Mouse (Mus musculus): ENCODE results near the gene Cdkl2. TPM values are rescaled to one million over a fixed set of nuclear protein-coding genes. Genes with fewer than 3 reads are reported as not detected.

Cdkl2 gene
- 3.4 and 3.8 TPM in 2 replicates for polyA plus RNA-seq (2012; rRNA removed)

DNA sequence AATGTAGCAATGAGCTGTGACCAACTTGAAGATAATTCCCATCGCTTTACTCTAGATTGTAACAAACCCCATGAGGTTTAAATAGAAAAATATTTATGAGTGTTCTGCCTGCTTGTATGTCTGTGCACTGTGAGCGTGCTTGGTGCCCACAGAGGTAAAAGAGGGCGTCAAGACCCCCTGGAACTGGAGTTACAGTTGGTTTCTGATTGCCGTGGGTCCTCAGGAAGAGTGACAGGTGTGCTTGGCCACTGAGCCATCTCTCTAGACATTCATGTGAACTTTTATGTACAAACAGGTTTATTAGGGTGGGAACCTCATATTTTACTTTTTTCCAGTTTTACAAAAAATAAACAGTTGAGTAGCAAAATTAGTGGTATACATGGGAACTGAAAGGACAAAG lies at the start of gene Cdkl2:
Cdkl2 (minus strand) TSS at position 101 of the 400 bp plus-strand sequence.
- no peak for DNase-seq
- H3K4me1 ChIP-seq (ENCODE audit: control insufficient read depth, insufficient read depth, low read length), result peaks cover 2% of the 10 kb centered on the region
- TF ChIP-seq CTCF (IDR thresholded peaks at IDR 0.05; ENCODE audit: insufficient read depth, low read length) (no peak), POLR2A (IDR thresholded peaks at IDR 0.05; ENCODE audit: borderline replicate concordance, extremely low read depth, low read depth, low read length) (no peak)
- 70% methylated on average over 4 of the region's 4 CpGs for WGBS
- H3K4me3 ChIP-seq (replicated peaks; ENCODE audit: extremely low read depth, low read depth, low read length), result peak within 1 kb of the TSS; percentile 80

DNA sequence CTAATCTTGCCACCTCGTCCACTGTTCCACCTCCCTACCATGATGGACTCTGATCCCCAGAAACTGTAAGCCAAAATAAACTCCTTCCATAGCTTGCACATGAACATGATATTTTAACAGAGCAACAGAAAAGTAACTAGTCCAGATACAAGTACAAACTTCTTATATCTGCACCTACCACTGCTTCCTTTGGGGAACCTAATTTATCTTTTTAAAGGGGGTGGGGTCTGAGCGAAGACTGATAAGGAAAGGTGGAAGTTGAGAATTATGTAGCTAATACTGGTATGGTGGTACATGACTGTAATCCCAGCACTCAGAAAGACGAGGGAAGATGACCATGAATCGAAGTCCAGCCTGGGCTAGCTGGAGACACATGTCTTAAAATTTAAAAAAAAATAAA lies 43.8 kb upstream of the Cdkl2 start:
- H3K4me3 ChIP-seq (replicated peaks; ENCODE audit: extremely low read depth, low read depth, low read length), result no peak overlapping the region
- no peak for DNase-seq
- WGBS, result 92% methylated on average over 4 of the region's 4 CpGs
- TF ChIP-seq CTCF (IDR thresholded peaks at IDR 0.05; ENCODE audit: insufficient read depth, low read length) (no peak), POLR2A (IDR thresholded peaks at IDR 0.05; ENCODE audit: borderline replicate concordance, extremely low read depth, low read depth, low read length) (no peak)
- H3K4me1 ChIP-seq (ENCODE audit: control insufficient read depth, insufficient read depth, low read length), result no peaks in the 10 kb centered on the region

DNA sequence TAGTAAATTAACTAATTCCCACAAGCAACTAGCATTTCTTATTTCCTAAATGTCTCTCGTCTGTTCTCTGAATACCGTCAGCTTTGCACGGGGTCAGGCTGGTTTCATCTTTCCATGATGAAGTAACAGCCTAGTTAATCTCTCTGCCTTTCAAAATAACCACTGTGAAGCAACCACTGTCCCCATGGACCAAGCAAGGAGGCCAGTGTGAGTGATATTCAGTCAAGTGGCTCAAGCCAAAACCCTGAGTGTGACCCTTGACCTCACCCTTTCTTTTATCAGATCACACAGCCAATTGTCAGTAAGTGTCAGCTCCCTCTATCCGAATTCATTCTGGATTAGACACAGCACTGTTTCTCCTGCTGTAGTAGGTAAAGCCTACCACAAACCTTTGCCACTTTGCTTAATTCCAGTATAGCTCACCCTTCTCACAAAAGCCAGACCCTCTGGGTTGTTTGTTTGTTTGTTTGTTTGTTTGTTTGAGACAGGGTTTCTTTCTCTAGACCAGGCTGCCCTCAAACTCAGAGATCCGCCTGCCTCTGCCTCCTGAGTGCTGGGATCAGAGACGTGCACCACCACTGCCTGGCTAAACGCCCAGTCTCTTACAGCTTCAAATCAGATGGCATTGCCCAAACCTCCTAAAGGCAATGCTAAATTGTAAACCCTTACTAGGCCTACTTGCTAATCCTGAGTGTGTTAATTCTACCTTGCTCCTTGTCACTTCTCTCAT lies 42.3 kb upstream of the Cdkl2 start:
- H3K4me1 ChIP-seq (ENCODE audit: control insufficient read depth, insufficient read depth, low read length), result peaks cover 8% of the 10 kb centered on the region
- H3K4me3 ChIP-seq (replicated peaks; ENCODE audit: extremely low read depth, low read depth, low read length), result no peak overlapping the region
- DNase-seq, result no peak
- no peak for TF ChIP-seq POLR2A (IDR thresholded peaks at IDR 0.05; ENCODE audit: borderline replicate concordance, extremely low read depth, low read depth, low read length)
- TF ChIP-seq CTCF (IDR thresholded peaks at IDR 0.05; ENCODE audit: insufficient read depth, low read length), result no peak
- WGBS, result 81% methylated on average over 7 of the region's 7 CpGs

- WGBS, result 75% methylated on average over 4 of the region's 4 CpGs
- DNase-seq, result no peak
- Histone ChIP-seq H3K4me3 (replicated peaks; ENCODE audit: extremely low read depth, low read depth, low read length) (no peak overlapping the region), H3K4me1 (ENCODE audit: control insufficient read depth, insufficient read depth, low read length) (peaks cover 8% of the 10 kb centered on the region)
- TF ChIP-seq CTCF (IDR thresholded peaks at IDR 0.05; ENCODE audit: insufficient read depth, low read length) (no peak), POLR2A (IDR thresholded peaks at IDR 0.05; ENCODE audit: borderline replicate concordance, extremely low read depth, low read depth, low read length) (no peak)
Observed at GRCm38 (mm10) chr5:92085246-92085645, 41.6 kb upstream of the Cdkl2 start.

GRCm38 (mm10) chr5:92083417-92084038 lies 39.8 kb upstream of the Cdkl2 start, which contains the start of gene G3bp2:
G3bp2 (minus strand) TSS chr5:92083719.
- Histone ChIP-seq H3K4me1 (ENCODE audit: control insufficient read depth, insufficient read depth, low read length) (peaks cover 10% of the 10 kb centered on the region), H3K4me3 (replicated peaks; ENCODE audit: extremely low read depth, low read depth, low read length) (peak within 1 kb of the TSS; percentile 98)
- DNase-seq, result peak; percentile 97
- under 1% methylated on average over 65 of the region's 65 CpGs for WGBS
- TF ChIP-seq POLR2A (IDR thresholded peaks at IDR 0.05; ENCODE audit: borderline replicate concordance, extremely low read depth, low read depth, low read length) (peak; percentile 64; the same call in 1 of the 2 replicates), CTCF (IDR thresholded peaks at IDR 0.05; ENCODE audit: insufficient read depth, low read length) (no peak)

DNA sequence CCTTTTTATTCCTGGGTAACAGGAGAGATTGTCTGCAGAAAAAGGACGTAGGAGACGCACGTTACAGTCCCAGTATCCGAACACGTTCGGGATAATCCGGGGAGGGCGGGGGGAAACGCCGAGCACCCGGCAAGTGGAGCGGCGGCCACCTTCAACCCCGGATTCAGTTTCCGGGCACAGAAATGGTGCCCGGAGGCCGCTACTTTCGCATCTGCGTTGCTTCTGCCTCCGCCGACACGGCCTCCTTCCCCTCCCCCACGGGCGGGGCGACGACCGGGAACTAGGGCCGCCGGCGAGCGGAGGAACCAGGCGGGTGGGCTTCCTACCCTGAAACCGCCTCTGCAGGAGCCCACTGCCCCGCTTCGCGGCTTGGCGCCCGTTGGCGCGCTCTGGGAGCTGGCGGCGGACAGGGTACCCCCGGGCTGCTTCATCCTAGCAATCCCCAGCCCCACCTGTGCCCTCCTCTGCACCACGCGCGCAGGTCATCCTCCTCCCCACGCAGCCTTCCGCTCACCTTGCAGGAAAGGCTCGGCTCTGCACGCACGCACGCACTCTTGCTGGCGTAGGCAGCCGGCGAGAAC lies 39.2 kb upstream of the Cdkl2 start:
- TF ChIP-seq CTCF (IDR thresholded peaks at IDR 0.05; ENCODE audit: insufficient read depth, low read length) (no peak), POLR2A (IDR thresholded peaks at IDR 0.05; ENCODE audit: borderline replicate concordance, extremely low read depth, low read depth, low read length) (0 out of 2 replicates have a peak, but pooled peaks have one; percentile 34)
- H3K4me1 ChIP-seq (ENCODE audit: control insufficient read depth, insufficient read depth, low read length), result peaks cover 10% of the 10 kb centered on the region
- DNase-seq, result no peak
- WGBS, result under 1% methylated on average over 55 of the region's 55 CpGs
- peak overlapping the region; percentile 98 for H3K4me3 ChIP-seq (replicated peaks; ENCODE audit: extremely low read depth, low read depth, low read length)

- 60% methylated on average over 3 of the region's 3 CpGs for whole genome bisulfite sequencing
- TF ChIP-seq CTCF (IDR thresholded peaks at IDR 0.05; ENCODE audit: insufficient read depth, low read length) (no peak), POLR2A (IDR thresholded peaks at IDR 0.05; ENCODE audit: borderline replicate concordance, extremely low read depth, low read depth, low read length) (no peak)
- H3K4me1 ChIP-seq (ENCODE audit: control insufficient read depth, insufficient read depth, low read length), result peaks cover 10% of the 10 kb centered on the region
- no peak overlapping the region for H3K4me3 ChIP-seq (replicated peaks; ENCODE audit: extremely low read depth, low read depth, low read length)
- DNase-seq, result no peak
Observed at GRCm38 (mm10) chr5:92081326-92081725, 37.6 kb upstream of the Cdkl2 start.

DNA sequence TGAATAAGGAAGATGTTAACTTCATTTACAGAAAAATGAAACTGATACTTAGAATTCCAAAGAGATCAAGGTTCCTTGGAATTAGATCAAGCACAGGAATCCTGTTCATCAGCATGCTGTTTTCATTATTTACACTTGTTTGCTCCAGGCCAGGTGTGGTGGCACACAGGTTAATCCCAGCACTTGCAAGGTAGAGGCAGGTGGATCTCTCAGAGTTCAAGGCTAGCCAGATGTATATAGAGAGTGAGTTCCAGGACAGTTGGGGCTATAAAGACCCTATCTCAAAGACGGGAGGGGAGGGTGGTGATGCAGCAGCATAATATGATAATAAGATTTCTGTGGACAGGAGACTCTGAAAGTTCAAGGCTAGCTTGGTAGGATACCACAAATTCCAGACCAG lies 36.7 kb upstream of the Cdkl2 start:
- no peak for DNase-seq
- Histone ChIP-seq H3K4me3 (replicated peaks; ENCODE audit: extremely low read depth, low read depth, low read length) (no peak overlapping the region), H3K4me1 (ENCODE audit: control insufficient read depth, insufficient read depth, low read length) (peaks cover 10% of the 10 kb centered on the region)
- 66% methylated on average over 1 of the region's 1 CpGs for WGBS
- no peak for TF ChIP-seq POLR2A (IDR thresholded peaks at IDR 0.05; ENCODE audit: borderline replicate concordance, extremely low read depth, low read depth, low read length)
- no peak for TF ChIP-seq CTCF (IDR thresholded peaks at IDR 0.05; ENCODE audit: insufficient read depth, low read length)

DNA sequence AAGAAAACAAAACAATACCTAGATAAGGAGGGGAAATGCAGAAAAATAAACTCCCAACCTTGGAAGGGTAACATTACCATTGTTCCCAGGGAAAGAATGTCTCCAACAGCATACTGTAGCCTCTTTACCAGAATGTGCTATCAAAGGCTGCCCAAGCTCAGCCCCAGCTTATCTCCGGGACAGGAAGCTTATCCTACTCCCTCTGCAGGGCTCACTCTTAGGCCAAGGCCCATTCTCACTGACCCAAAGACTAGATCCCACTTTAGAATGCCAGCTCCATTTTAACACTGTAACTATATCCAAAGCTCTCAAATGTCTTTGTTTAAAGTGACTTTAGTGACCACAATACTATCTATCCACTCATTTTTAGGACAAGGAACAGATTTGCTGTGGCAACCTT lies 35.6 kb upstream of the Cdkl2 start:
- no peak for DNase-seq
- no peak overlapping the region for H3K4me3 ChIP-seq (replicated peaks; ENCODE audit: extremely low read depth, low read depth, low read length)
- peaks cover 10% of the 10 kb centered on the region for H3K4me1 ChIP-seq (ENCODE audit: control insufficient read depth, insufficient read depth, low read length)
- WGBS, result 45% methylated on average over 1 of the region's 1 CpGs
- TF ChIP-seq CTCF (IDR thresholded peaks at IDR 0.05; ENCODE audit: insufficient read depth, low read length), result no peak
- TF ChIP-seq POLR2A (IDR thresholded peaks at IDR 0.05; ENCODE audit: borderline replicate concordance, extremely low read depth, low read depth, low read length), result no peak
